Mouse (Mus musculus) forebrain, embryonic 10.5 days (tissue): ENCODE measurements around the gene Usp1. TPM values are rescaled to one million over a fixed set of nuclear protein-coding genes. Genes with fewer than 3 reads are reported as not detected.
"Not testable (repeated sequence)": the region's sequence is repeated elsewhere in the genome, so short reads cannot be mapped to it uniquely, and the experiment has no call there.

Experiments
- DNase-seq: peaks from one replicate; pipeline ENCODE4 v3.0.0-alpha.2; 2017; ENCODE audit warnings: low spot score; ENCODE audit errors: extremely low spot score
- H3K27ac ChIP-seq: fragments of 300-500 bp; sonication (generic); 2 replicates; pipeline ENCODE4 v1.5.1; 2016; ENCODE audit warnings: mild to moderate bottlenecking
- H3K27me3 ChIP-seq: fragments of 300-500 bp; sonication (generic); 2 replicates; pipeline ENCODE4 v1.6.1; 2016; ENCODE audit warnings: mild to moderate bottlenecking; ENCODE audit not compliant: poor library complexity, severe bottlenecking
- H3K36me3 ChIP-seq: fragments of 300-500 bp; sonication (generic); replicated peaks from 2 replicates; pipeline ENCODE4 v1.6.1; 2016; ENCODE audit warnings: mild to moderate bottlenecking, moderate library complexity
- H3K4me1 ChIP-seq: fragments of 300-500 bp; sonication (generic); 2 replicates; pipeline ENCODE4 v1.6.1; 2016
- H3K4me3 ChIP-seq: fragments of 300-500 bp; sonication (generic); 2 replicates; pipeline ENCODE4 v1.5.1; 2016; ENCODE audit warnings: mild to moderate bottlenecking, moderate library complexity
- H3K9me3 ChIP-seq: fragments of 300-500 bp; sonication (generic); 2 replicates; pipeline ENCODE4 v1.6.1; 2016; ENCODE audit warnings: mild to moderate bottlenecking, moderate library complexity
- WGBS: fragments of 180-500 bp; shearing (Covaris S2); methylation state at CpG from one replicate; pipeline ENCODE4 v1.1.7; 2016; 5-methylcytosine and 5-hydroxymethylcytosine counted together
- polyA plus RNA-seq: library from polyadenylated mRNA; unstranded; fragments of >200 nt; fragmentation: Nextera tagmentation; extraction: Ambion mirVana; gene quantifications from 2 replicates; pipeline ENCODE4 v1.2.1, GENCODE M21; 2016

Usp1 gene
- polyA plus RNA-seq, 1 experiment from 2014 or later: 118 TPM

DNA sequence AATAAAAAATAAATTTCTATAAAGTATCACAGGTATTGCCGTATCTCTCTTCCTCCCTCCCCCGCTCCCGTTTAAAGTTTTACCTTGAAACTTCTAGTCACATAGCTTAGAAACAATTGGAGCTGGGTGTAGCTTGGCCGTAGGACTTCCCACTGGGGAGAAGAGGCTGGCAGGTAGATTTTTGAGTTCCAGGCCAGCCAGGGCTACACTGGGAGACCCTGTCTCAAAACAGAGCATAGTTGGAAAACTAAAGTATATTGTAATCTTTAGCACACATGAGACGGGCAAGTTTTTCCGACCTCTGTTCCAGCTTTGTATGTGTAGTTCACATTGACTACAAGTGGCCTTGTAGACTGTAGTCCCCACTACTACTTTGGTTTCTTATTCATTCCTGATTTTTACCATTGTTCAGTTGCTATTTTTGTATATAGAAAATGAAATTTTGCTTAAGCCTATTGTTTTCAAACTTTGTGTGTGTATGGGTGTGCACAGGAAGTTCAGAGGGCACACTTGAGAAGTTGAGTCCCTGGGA is 1.7 kb downstream of the Usp1 start:
- Histone ChIP-seq H3K36me3 (peaks cover 32% of the 10 kb centered on the region), H3K4me3 (peak overlapping the region; percentile 100), H3K9me3 (no peaks in the 10 kb centered on the region), H3K27ac (peak overlapping the region; percentile 99), H3K4me1 (peaks cover 24% of the 10 kb centered on the region), H3K27me3 (no peaks in the 10 kb centered on the region)
- no peak for DNase-seq
- WGBS: 33% methylated on average over 6 of the region's 6 CpGs

DNA sequence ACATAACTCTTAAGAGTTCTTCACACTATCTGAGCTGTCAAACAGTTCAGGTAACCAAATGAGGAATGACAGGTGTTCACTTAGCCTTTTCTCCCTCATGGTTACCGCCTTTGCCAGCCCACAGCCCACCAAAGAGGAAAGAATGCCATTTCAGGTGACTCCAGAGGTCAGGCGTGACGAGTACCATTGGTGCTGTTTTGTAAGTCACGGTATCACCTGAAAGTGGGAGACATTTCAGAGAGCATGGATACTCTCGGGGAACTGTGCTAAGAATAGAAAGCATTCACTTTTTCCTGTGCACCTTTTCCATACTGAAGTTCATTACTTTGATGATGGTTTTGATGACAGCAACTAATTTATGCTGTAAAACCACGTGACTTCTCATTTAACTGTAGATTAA is 12.4 kb downstream of the Usp1 start:
- Histone ChIP-seq H3K9me3 (no peaks in the 10 kb centered on the region), H3K27me3 (no peaks in the 10 kb centered on the region), H3K27ac (no peak overlapping the region), H3K36me3 (peaks cover 93% of the 10 kb centered on the region), H3K4me1 (no peaks in the 10 kb centered on the region), H3K4me3 (no peak overlapping the region)
- no peak for DNase-seq
- 87% methylated on average over 6 of the region's 6 CpGs for WGBS

DNA sequence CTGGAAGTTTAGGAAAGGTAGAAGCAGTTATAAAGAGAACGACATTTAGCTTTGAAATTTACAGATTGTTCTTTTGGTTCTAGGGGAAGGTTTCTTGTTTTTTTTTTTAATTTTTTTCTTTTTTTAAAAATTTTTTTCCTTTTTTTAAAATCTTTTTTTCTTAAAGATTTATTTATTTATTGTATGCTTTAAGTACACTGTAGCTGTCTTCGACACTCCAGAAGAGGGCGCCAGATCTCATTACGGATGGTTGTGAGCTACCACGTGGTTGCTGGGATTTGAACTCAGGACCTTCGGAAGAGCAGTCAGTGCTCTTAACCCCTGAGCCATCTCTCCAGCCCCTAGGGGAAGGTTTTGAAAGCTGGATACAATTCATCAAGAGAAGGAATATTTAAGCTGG is 14.6 kb downstream of the Usp1 start:
- not testable (repeated sequence) for DNase-seq, H3K4me1 ChIP-seq, H3K27me3 ChIP-seq, H3K27ac ChIP-seq, H3K9me3 ChIP-seq, H3K4me3 ChIP-seq
- H3K36me3 ChIP-seq: peaks cover 92% of the 10 kb centered on the region
- 89% methylated on average over 6 of the region's 6 CpGs for WGBS

DNA sequence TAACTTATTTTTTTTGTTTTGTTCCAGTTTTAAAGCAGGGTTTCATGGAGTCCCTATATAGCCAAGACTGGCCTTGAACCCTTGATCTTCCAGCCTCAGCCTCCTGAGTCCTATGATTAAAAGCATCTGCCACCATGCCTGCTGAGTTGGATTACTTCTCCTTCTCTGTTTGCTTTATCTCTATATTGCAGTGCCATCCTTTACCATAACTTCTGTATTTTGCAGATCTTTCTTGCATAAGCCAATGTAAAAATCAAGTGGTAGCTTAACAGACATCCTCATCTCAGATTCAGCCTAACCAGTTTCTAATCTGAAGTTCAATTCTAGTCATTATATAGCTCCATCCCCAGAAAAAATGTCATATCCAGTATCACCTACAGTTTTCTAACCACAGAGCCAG is 27.0 kb downstream of the Usp1 start:
- no peaks in the 10 kb centered on the region for H3K4me1 ChIP-seq
- DNase-seq: no peak
- peaks cover 40% of the 10 kb centered on the region for H3K36me3 ChIP-seq
- no peak overlapping the region for H3K27ac ChIP-seq
- H3K4me3 ChIP-seq: no peak overlapping the region
- H3K9me3 ChIP-seq: no peaks in the 10 kb centered on the region
- H3K27me3 ChIP-seq: no peaks in the 10 kb centered on the region

DNA sequence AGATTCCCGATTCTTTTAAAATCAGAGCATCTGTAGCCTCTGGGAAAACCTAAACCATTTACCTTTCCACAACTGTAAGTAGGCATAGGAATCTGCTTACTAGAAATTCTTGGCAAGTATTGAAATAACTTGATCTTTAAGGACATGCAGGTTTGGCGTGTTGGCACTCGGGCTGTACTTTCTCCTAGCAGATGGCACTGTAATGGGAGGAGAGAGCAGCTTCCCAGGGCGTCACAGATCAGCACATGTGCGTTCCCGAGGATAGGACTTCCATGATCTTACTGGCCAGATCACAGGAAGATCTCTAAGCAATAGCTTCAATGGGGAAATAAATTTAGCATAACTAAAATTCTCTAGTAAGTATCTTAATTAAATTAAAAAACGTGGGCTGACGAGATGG is 32.4 kb downstream of the Usp1 start:
- Histone ChIP-seq H3K9me3 (no peaks in the 10 kb centered on the region), H3K36me3 (peaks cover 75% of the 10 kb centered on the region), H3K4me3 (no peak overlapping the region), H3K27me3 (no peaks in the 10 kb centered on the region), H3K4me1 (no peaks in the 10 kb centered on the region), H3K27ac (no peak overlapping the region)
- no peak for DNase-seq
- 96% methylated on average over 8 of the region's 8 CpGs for WGBS

DNA sequence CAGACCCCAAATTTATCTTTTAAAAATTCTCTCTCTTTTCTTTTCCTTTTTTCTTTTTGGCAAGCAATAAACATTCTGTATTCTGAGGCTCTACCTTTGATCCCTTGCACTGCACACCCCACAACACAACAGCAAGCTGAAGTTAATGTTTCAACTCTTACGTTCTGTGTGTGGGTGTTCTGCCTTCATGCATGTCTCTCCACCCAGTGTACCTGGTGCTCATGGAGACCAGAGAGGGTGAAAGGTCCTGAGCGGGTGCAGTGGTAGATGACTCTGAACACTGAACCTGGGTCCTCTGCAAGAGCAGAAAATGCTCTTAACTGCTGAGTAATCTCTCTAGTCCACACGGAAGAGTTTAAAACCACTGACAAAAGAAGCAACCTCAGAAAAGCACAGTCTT is 36.6 kb downstream of the Usp1 start:
- Histone ChIP-seq H3K27me3 (no peaks in the 10 kb centered on the region), H3K9me3 (no peaks in the 10 kb centered on the region), H3K4me1 (no peaks in the 10 kb centered on the region), H3K36me3 (peaks cover 90% of the 10 kb centered on the region), H3K4me3 (no peak overlapping the region), H3K27ac (no peak overlapping the region)
- WGBS: 91% methylated on average over 3 of the region's 3 CpGs
- DNase-seq: no peak

DNA sequence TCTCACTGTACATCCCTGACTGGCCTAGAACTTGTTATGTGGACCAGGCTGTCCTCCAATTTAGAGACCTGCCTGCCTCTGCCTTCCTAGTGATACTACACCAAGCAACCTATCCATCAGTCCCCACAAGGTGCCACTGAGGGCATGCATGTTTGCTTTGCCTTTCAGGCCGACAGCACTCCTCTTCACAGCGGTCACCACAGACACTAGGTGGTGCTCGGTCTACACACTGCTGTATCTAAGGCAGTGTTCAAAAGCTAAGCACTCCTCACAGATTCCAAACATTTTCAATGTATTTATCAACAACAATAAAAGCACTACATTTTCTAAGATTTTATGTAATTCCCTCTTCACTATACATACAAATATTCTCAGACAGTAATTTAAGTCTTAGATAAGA is 46.3 kb downstream of the Usp1 start:
- Histone ChIP-seq H3K4me3 (no peak overlapping the region), H3K9me3 (no peaks in the 10 kb centered on the region), H3K36me3 (peaks cover 98% of the 10 kb centered on the region), H3K27ac (no peak overlapping the region), H3K27me3 (no peaks in the 10 kb centered on the region), H3K4me1 (no peaks in the 10 kb centered on the region)
- no peak for DNase-seq
- WGBS: 95% methylated on average over 3 of the region's 3 CpGs

DNA sequence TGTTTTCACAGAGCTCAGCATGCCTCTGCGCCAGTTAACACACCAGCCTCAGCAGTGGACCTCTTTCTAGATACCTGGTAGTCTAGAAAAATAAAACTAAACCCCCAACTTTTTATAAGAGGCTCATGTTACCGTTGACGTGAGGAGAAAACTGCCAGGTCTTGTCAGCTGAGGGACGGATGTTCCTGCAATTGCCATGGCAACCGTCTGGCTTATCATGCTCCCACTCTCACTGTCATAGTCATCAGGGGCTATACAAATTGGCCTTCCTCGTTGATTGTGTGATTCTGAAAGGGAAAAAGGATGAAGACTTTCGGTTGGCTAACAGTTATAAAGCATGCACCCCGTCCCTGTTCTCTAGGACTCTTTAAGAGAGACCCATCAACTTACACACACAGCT is 52.1 kb downstream of the Usp1 start:
- Histone ChIP-seq H3K27me3 (no peaks in the 10 kb centered on the region), H3K36me3 (peaks cover 92% of the 10 kb centered on the region)
- WGBS: 82% methylated on average over 8 of the region's 8 CpGs

DNA sequence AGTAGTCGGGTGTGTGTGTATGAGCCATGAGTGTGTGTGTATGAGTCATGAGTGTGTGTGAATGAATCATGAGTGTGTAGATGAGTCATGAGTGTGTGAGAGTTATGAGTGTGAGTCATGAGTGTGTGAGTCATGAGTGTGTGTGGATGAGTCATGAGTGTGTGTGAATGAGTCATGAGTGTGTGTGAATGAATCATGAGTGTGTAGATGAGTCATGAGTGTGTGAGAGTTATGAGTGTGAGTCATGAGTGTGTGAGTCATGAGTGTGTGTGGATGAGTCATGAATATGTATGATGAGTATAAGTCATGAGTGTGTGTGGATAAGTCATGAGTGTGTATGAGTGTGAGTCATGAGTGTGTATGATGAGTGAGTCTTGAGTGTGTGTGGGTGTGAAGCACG is 54.7 kb downstream of the Usp1 start:
- not testable (repeated sequence) for H3K27ac ChIP-seq, H3K4me1 ChIP-seq, H3K4me3 ChIP-seq, DNase-seq, H3K9me3 ChIP-seq, H3K27me3 ChIP-seq
- WGBS: 92% methylated on average over 2 of the region's 2 CpGs
- H3K36me3 ChIP-seq: peaks cover 85% of the 10 kb centered on the region

More for the DNA sequence above, 52.1 kb downstream of the Usp1 start:
- Histone ChIP-seq H3K9me3 (no peaks in the 10 kb centered on the region), H3K4me3 (no peak overlapping the region), H3K27ac (no peak overlapping the region), H3K4me1 (0 out of 2 replicates have a peak, but pooled peaks cover 4% of the 10 kb centered on the region)
- no peak for DNase-seq

DNA sequence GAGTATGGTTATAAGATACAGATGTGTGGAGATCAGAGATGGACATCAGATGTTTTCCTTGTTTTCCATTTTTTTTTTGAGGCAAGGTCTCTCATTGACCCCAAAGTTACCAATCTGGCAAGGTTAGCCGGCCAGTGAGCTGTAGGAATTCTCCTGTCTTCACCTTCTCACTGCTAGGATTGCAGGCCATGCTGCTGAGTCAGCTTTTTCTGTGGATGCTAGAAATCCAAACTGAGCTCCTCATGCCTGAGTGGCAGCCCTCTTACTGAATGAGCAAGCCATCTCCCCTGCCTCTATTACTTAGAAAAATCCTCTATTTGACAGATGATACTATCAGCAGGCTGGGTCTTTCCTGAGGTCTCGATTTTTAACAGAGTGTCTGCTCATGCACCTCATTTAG is 55.1 kb downstream of the Usp1 start:
- DNase-seq: no peak
- Histone ChIP-seq H3K27me3 (no peaks in the 10 kb centered on the region), H3K4me3 (no peak overlapping the region), H3K36me3 (peaks cover 85% of the 10 kb centered on the region), H3K9me3 (no peaks in the 10 kb centered on the region), H3K4me1 (0 out of 2 replicates have a peak, but pooled peaks cover 4% of the 10 kb centered on the region), H3K27ac (no peak overlapping the region)
- WGBS: 88% methylated on average over 2 of the region's 2 CpGs

DNA sequence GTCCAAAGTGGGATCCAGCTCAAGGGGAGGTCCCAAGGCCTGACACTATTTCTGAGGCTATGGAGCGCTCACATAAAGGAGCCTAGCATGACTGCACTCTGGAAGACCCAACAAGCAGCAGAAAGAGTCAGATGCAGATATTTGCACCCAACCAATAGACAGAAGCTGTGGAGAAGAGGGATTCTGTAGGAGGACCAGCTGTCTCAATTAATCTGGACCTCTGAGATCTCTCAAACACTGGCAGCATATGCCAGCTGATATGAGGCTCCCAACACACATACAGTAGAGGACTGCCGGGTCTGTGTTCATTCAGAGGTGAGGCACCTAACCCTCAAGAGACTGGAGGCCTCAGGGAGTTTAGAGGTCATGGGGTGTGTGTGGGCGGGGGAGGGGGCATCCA is 56.4 kb downstream of the Usp1 start:
- peaks cover 86% of the 10 kb centered on the region for H3K36me3 ChIP-seq
- 86% methylated on average over 3 of the region's 3 CpGs for whole genome bisulfite sequencing
- not testable (repeated sequence) for DNase-seq

DNA sequence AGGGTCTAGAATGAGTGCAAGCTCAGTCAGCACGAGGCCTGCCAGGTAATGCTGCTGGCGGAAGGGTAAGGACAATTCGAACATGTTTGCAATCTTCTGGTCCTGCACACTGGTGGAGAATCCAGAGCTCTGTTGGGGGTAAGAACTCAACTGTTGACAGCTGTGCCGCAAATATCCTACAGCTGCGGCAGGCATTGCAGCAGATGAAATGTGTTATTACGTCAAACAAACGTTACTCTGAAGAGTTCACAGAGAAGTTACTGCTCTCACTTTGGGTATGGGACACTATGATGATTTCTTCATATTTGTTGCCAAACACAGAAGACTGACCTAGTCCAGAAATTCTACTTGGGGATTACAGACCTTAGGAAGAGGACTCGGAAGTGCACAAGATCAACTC is 61.1 kb downstream of the Usp1 start:
- H3K27me3 ChIP-seq: no peaks in the 10 kb centered on the region
- H3K9me3 ChIP-seq: no peaks in the 10 kb centered on the region
- peaks cover 89% of the 10 kb centered on the region for H3K36me3 ChIP-seq
- 0 out of 2 replicates have a peak, but pooled peaks cover 4% of the 10 kb centered on the region for H3K4me1 ChIP-seq
- 95% methylated on average over 8 of the region's 8 CpGs for WGBS
- H3K4me3 ChIP-seq: no peak overlapping the region
- DNase-seq: no peak
- H3K27ac ChIP-seq: no peak overlapping the region

More for the DNA sequence above, 56.4 kb downstream of the Usp1 start:
- H3K4me1 ChIP-seq, H3K27ac ChIP-seq, H3K4me3 ChIP-seq, H3K27me3 ChIP-seq, H3K9me3 ChIP-seq: not testable (repeated sequence)
